13 mouse cellular contexts compared by ENCODE assay signal in genomic region chr3:51209503-51210314, GRCm38 (mm10). TPM values are rescaled to one million over a fixed set of nuclear protein-coding genes. Genes with fewer than 3 reads are reported as not detected.
A peak's percentile ranks its signal among the peaks of the same experiment; 100 is the strongest.
DNase-seq lines count a peak whose midpoint lies in the region; ATAC-seq and TF ChIP-seq lines count a peak whose summit lies in the region.
"Had no signal": no experiment of that assay in that cellular context is flagged by ENCODE, and none has a peak within 500 bp of the region (broad histone marks: within the 10 kb centered on the region; RNA-seq: fewer than 3 reads in every experiment).

No protein-coding gene starts in this region.

- intact Hi-C loops in left cerebral cortex, postnatal 4 days (cut with DNase I) = no loop called here

- peak; percentile 87 for DNase-seq in 3134 (ENCODE audit: extremely low read depth, insufficient read length, low spot score)
- peak; percentile 62 for DNase-seq in 3T3-L1 (ENCODE audit: low read depth, low spot score)
- DNase-seq in lung, postnatal 25 days (ENCODE audit: low spot score) = peak; percentile 31
- no peak for DNase-seq in kidney, adult 11 months
- no peak for DNase-seq in left cerebral cortex, postnatal 4 days
- DNase-seq: adrenal gland, postnatal 25 days; cerebellum, adult 9-10 months; kidney, postnatal 25 days had no signal

- no peak for TF ChIP-seq POLR2A in bone marrow macrophage, adult 2 months (IDR thresholded peaks at IDR 0.05; ENCODE audit: borderline replicate concordance, low read depth, low read length)

- H3K4me1 ChIP-seq in bone marrow macrophage, adult 2 months (ENCODE audit: control insufficient read depth, insufficient read depth, low read length) = peaks cover 24% of the 10 kb centered on the region
- H3K4me1 ChIP-seq: forebrain, embryonic 12.5 days had no signal

- no peak for ATAC-seq in frontal cortex, adult (ENCODE audit: low TSS enrichment)
- ATAC-seq: hindbrain, embryonic 16.5 days had no signal

- H3K27ac ChIP-seq in bone marrow macrophage, adult 2 months (ENCODE audit: insufficient read depth, low read depth, low read length) = peak overlapping the region; percentile 74
- H3K27ac ChIP-seq: forebrain, embryonic 12.5 days; left cerebral cortex, adult 2 months had no signal

- TF ChIP-seq CTCF in bone marrow macrophage, adult 2 months (IDR thresholded peaks at IDR 0.05; ENCODE audit: low read depth, low read length) = no peak

- H3K4me3 ChIP-seq in bone marrow macrophage, adult 2 months (ENCODE audit: insufficient read depth, low read length) = peak overlapping the region; percentile 28
- H3K4me3 ChIP-seq: forebrain, embryonic 12.5 days; left cerebral cortex, adult 2 months had no signal

RNA-seq across cellular contexts. Expression of gene Noct, which starts 14.5 kb away (rescaled TPM):
- 8.3 and 9.2 TPM in 2 replicates for polyA plus RNA-seq in bone marrow macrophage, adult 2 months (2012; ENCODE audit: insufficient read depth, insufficient read length, missing spikeins)
- 10 to 100 TPM; 40.4 to 42.1 TPM for total RNA-seq in left cerebral cortex, postnatal 4 days (2021)

Comparison
In these comparisons a context has a peak if more than half of its experiments do, and no peak if none do; other contexts are left out.
1. DNase-seq: peak in 3134 (single experiment), 3T3-L1 (single experiment) and lung, postnatal 25 days (single experiment); none in kidney, adult 11 months (single experiment) and left cerebral cortex, postnatal 4 days (single experiment).